Mouse (Mus musculus) liver, embryonic 13.5 days (tissue): Measurements from ENCODE around the gene Tmem254a. TPM values are rescaled to one million over a fixed set of nuclear protein-coding genes. Genes with fewer than 3 reads are reported as not detected.
"Not testable (repeated sequence)": the region's sequence is repeated elsewhere in the genome, so short reads cannot be mapped to it uniquely, and the experiment has no call there.

Experiments
- ATAC-seq: fragments of 200-750 bp; cut with Nextera tagmentation; 2 replicates; pipeline ENCODE4 v1.8.0; 2017; ENCODE audit warnings: low read depth, mild to moderate bottlenecking, moderate number of reproducible peaks, moderate library complexity
- DNase-seq: peaks from one replicate; pipeline ENCODE4 v3.0.0; 2022
- H3K27ac ChIP-seq: fragments of 300-500 bp; sonication (generic); 2 replicates; pipeline ENCODE4 v1.5.1; 2015; ENCODE audit warnings: moderate library complexity, mild to moderate bottlenecking, inconsistent platforms
- H3K27me3 ChIP-seq: fragments of 300-500 bp; sonication (generic); 2 replicates; pipeline ENCODE4 v1.6.1; 2015; ENCODE audit warnings: mild to moderate bottlenecking, inconsistent platforms
- H3K36me3 ChIP-seq: fragments of 300-500 bp; sonication (generic); 2 replicates; pipeline ENCODE4 v1.6.1; 2015; ENCODE audit warnings: mild to moderate bottlenecking, inconsistent platforms
- H3K4me1 ChIP-seq: fragments of 300-500 bp; sonication (generic); replicated peaks from 2 replicates; pipeline ENCODE4 v1.6.1; 2015; ENCODE audit warnings: inconsistent platforms
- H3K4me2 ChIP-seq: fragments of 300-500 bp; sonication (generic); 2 replicates; pipeline ENCODE4 v1.6.1; 2015; ENCODE audit warnings: inconsistent platforms, mild to moderate bottlenecking, moderate library complexity
- H3K4me3 ChIP-seq: fragments of 300-500 bp; sonication (generic); replicated peaks from 2 replicates; pipeline ENCODE4 v1.5.1; 2015; ENCODE audit warnings: mild to moderate bottlenecking, inconsistent platforms
- H3K9ac ChIP-seq: fragments of 300-500 bp; sonication (generic); 2 replicates; pipeline ENCODE4 v1.6.1; 2015; ENCODE audit warnings: mild to moderate bottlenecking, inconsistent platforms
- H3K9me3 ChIP-seq: fragments of 300-500 bp; sonication (generic); replicated peaks from 2 replicates; pipeline ENCODE4 v1.6.1; 2016; ENCODE audit warnings: inconsistent platforms
- WGBS: fragments of 180-500 bp; shearing (Covaris S2); methylation state at CpG from one replicate; pipeline ENCODE4 v1.1.7; 2015; ENCODE audit not compliant: insufficient replicate concordance; 5-methylcytosine and 5-hydroxymethylcytosine counted together
- polyA plus RNA-seq: library from polyadenylated mRNA; unstranded; fragments of >200 nt; fragmentation: Nextera tagmentation; extraction: Ambion mirVana; gene quantifications from 2 replicates; pipeline ENCODE4 v1.2.1, GENCODE M21; 2015

Gene Tmem254a
- polyA plus RNA-seq: 0.92 and 1.2 TPM in 2 replicates

DNA sequence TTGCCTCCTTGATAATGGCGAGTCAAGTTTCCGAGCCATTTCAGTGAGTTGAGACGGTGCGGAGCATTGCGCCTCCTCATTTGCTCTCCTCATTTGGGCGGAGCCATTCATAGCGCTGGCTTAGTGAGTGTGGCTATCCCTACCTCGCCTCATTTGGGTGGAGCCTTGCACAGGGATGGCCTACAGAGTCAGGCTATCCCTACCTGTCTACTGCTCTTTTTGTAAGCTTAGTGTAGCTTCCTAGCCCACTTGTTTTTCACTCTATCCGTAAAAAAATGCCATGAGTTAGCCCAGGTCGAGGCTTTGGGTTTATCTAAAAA lies at the start of gene Tmem254a:
Tmem254a (minus strand) TSS at position 111 of the 320 bp plus-strand sequence.
- H3K4me3 ChIP-seq, H3K4me1 ChIP-seq, H3K9ac ChIP-seq, H3K27me3 ChIP-seq, H3K9me3 ChIP-seq, DNase-seq, H3K4me2 ChIP-seq, H3K36me3 ChIP-seq, H3K27ac ChIP-seq: not testable (repeated sequence)
- no CpG with 5 or more reads among the region's 10 CpGs for WGBS
- ATAC-seq: peak; percentile 87

DNA sequence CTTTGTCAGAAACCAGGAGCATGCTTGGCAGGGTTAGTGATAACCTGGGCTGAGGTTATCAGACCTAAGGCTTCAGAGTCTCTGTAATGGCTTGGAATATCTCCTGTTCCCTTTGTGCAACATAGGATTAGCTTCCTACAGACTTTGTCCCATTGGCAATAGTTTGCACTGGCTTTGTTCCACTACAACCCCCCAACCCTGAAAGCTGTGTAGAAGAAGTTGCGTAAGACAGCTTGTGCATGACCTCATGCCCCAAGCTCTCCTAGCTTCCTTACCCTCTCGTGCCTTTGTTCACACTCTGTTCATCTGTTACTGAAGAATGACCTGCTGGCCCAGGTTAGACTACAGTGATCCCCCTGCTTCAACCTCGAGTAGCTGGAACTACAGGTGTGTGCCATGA lies 30.4 kb upstream of the Tmem254a start:
- H3K4me1 ChIP-seq, H3K9ac ChIP-seq, H3K36me3 ChIP-seq, DNase-seq, H3K4me2 ChIP-seq, H3K27ac ChIP-seq, H3K9me3 ChIP-seq, H3K4me3 ChIP-seq, H3K27me3 ChIP-seq, ATAC-seq: not testable (repeated sequence)
- no CpG with 5 or more reads among the region's 3 CpGs for WGBS

DNA sequence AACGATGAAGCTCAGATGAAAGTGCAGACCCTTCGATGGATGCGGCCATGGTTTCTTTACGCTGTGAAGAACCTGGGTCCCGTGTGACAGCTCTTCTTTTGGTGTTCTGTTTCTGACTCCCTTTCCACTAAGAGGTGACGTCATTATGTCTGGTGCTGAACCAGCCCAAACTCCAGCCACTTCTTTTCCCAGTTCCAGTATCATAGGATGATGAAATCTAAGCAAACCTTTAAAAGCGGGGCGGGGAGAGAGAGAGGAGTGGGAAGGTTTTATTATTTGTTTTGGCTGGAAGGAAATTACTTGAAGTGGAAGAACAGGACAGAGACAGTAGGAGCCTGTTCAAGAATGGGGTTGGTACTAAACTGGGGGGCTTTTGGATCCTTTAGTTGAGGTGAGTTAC lies 10.5 kb upstream of the Tmem254a start, which contains the start of gene Cphx1:
Cphx1 (plus strand) TSS at position 301 of the 400 bp plus-strand sequence.
- not testable (repeated sequence) for H3K4me1 ChIP-seq, H3K27ac ChIP-seq, H3K9me3 ChIP-seq, H3K27me3 ChIP-seq, H3K4me3 ChIP-seq, H3K9ac ChIP-seq, ATAC-seq, DNase-seq, H3K4me2 ChIP-seq, H3K36me3 ChIP-seq
- WGBS: no CpG with 5 or more reads among the region's 8 CpGs

DNA sequence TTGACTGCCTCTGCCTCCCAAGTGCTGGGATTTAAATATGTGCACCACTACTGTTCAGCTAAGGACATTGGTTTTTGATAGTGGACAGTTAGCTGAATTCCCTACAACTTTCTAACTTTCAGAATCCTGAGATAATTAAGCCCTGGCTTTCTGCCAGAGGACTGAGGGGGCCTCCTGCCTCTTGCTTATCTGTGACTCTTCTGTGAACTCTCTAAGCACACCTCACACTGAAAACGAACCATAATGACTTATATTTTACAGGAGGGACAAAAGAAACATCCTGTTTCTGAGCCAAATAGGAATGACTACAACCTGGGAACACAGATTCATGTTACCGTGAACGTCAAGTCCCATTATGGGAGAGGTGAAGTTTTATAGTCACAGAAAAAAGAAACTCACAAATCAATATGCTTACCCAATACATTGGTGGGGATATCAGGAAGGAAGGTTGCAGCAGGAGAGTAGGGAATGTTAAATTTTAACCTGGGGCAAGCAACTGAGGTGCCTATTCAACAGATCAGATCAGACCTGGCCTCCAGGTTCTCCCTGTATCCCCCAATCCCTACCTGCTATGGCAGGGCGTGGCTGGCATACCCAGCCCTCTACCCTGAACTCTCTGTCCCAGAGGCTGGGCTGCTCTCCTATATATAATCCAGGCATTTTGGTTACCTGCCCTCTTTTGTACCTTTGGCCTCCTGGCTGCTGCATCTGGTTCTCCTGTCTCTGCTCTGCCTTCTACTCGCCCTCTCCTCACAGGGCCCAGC lies 9.6 kb upstream of the Tmem254a start:
- no CpG with 5 or more reads among the region's 5 CpGs for WGBS
- DNase-seq, H3K36me3 ChIP-seq, H3K9ac ChIP-seq, H3K27me3 ChIP-seq, H3K4me1 ChIP-seq, H3K9me3 ChIP-seq, H3K4me3 ChIP-seq, H3K4me2 ChIP-seq, H3K27ac ChIP-seq: not testable (repeated sequence)
- peak; percentile 76 for ATAC-seq

DNA sequence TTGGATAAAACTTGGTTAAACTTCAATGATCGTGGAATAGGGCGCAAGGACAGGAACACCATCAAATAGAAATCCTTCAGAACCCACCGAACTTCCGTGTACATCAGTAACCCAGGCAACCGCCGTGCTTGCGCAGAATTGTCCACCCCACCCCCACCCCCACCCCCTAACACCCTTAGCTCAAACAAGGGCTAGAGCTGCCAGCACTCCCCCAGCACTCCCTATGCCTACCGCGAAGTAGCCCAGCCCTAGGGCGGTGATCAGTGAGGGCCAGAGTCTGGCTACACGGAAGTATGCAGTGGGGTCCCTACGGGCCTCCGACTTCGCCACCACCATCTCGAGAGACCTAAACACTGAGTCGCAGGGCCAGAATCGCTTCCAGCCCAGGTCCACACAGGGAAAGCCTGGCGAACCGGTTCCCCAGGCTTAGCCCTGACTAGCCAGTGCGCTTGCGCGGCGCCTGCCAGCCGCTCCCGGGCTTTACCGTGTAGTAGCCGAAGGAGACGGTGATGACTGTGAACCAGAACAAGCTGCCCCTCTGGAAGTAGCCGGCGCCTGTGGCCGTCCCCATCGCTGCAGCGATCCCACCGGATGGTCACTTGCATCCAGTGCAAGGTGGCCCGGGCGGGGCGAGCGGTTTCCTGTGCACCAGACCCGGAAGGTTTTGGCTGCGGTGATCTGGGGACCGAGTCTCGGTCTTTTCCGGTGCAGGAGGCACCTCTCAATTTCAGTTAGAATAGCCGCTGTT lies 484 bp downstream of the Tmem254a start:
- not testable (repeated sequence) for H3K4me3 ChIP-seq, H3K9ac ChIP-seq, H3K27ac ChIP-seq, H3K4me1 ChIP-seq, H3K9me3 ChIP-seq, H3K36me3 ChIP-seq, H3K4me2 ChIP-seq, H3K27me3 ChIP-seq, DNase-seq
- ATAC-seq: peak; percentile 69
- no CpG with 5 or more reads among the region's 44 CpGs for WGBS

DNA sequence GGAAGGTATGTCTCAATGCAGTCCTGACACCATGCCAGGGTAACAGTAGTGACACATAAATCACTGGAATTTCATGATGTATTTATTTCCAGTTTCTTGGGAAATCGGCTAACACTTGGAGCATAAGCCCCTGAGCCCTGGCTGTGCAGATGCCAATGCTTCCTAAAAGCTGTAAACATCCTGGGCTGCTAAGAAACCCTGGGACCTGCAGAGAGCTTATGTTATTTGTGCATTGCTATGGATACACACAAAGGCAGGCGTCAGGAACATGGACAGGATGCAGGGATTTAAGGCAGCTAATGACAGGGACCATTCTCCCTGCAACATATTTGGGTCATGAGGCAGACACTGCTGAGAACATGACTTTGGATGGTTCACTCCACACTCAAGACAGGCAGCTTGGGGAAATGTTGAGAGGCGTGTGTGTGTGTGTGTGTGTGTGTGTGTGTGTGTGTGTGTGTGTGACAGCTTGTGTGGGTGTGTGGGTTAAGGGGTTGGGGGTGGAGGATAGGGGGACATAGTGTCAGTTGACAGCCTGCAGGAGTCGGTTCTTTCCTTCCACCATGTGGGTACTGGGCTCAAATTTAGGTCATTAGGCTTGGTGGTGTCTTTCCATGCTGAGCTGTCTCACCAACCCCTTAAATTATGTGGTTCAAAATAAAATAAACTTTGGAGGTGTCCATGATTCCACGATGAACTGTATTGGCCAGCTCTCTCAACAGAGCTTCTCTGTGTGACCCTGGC lies 8.9 kb downstream of the Tmem254a start:
- not testable (repeated sequence) for H3K9me3 ChIP-seq, ATAC-seq, H3K4me3 ChIP-seq, H3K4me2 ChIP-seq, DNase-seq, H3K9ac ChIP-seq, H3K27me3 ChIP-seq, H3K36me3 ChIP-seq, H3K4me1 ChIP-seq, H3K27ac ChIP-seq
- WGBS: no CpG with 5 or more reads among the region's 5 CpGs

DNA sequence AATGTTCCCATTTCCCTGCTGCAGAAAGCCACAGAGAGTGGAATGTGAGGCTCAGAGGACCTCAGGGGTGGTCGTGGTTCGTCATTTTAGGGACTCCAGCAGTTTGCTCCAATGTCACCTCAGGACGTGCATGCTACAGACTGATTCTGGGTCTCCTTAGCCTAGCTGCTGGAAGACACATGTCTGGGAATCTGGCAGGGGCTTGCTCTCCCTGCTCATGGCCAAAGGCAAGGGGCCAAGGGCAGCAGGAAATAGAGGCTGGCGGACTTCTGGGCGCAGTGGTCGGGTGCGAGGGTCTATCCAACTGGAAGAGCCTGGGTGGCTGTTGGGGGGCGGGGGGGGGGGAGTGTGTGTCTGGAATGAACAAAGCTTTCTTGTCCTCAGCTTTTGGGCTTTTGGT lies 18.5 kb downstream of the Tmem254a start:
- H3K4me3 ChIP-seq, H3K4me2 ChIP-seq, ATAC-seq, H3K27me3 ChIP-seq, H3K4me1 ChIP-seq, H3K9ac ChIP-seq, H3K9me3 ChIP-seq, H3K36me3 ChIP-seq, DNase-seq, H3K27ac ChIP-seq: not testable (repeated sequence)
- WGBS: no CpG with 5 or more reads among the region's 8 CpGs

DNA sequence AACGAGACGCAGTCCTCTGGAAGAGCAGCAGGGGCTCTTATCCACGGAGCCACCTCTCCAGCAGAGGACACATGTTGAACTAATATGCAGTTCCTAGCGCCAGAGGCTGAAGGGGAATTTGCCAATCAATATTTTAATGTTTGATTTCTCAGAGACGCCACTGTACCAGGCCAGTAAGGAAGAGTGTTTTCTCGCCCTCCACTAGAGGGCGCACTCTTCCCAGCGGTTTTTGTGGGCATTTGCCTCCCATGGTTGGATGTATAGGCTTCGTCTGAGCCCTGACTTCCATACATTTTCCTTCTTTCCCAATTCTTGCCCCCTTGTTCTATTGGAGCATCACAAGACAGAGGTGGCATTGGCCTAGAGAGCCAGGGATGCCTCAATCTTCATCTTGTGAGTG lies 20.2 kb downstream of the Tmem254a start:
- ATAC-seq, H3K9me3 ChIP-seq, H3K27me3 ChIP-seq, H3K9ac ChIP-seq, H3K27ac ChIP-seq, H3K4me3 ChIP-seq, DNase-seq, H3K4me2 ChIP-seq, H3K4me1 ChIP-seq, H3K36me3 ChIP-seq: not testable (repeated sequence)
- no CpG with 5 or more reads among the region's 9 CpGs for WGBS

DNA sequence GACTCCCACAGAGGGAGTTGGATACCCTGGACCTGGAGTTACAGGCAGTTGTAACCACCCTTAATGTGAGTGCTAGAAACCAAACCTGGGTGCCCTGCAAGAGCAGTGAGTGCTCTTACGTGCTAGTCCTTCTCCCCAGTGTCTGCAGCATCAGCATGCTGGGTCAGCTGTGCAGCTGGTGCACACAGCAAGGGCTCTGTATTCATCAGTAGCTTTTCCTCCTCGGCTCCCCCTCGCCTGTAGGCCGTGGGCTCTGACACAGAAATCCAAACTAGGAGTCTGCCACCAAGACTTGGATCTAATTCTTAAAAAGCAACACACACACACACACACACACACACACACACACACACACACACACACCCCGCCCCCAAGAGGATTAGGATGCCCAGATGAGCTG lies 22.2 kb downstream of the Tmem254a start:
- H3K27me3 ChIP-seq, H3K9me3 ChIP-seq, H3K4me3 ChIP-seq, H3K27ac ChIP-seq, H3K4me2 ChIP-seq, H3K36me3 ChIP-seq, DNase-seq, H3K9ac ChIP-seq, ATAC-seq, H3K4me1 ChIP-seq: not testable (repeated sequence)
- WGBS: 50% methylated on average over 1 of the region's 5 CpGs

DNA sequence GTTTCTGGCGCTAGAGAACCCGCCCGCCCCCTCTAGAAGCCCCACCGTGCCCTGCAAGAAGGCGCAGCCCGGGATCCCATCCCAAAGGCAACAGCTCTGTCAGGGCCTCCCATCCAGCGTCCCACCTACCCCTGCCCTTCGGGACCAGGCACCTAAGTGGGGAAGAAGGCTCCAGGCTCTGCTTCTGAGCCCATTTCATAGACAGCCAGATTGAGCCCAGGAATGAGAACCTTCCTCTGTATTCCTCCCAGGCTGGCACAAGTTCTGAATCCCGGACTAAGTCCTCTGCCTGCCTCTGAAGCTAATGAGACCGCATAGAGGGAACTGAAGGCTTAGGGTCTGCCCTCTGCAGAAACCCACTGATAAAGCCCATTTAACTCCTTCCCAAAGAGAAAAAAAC lies 24.5 kb downstream of the Tmem254a start, which contains the start of gene Plac9a:
Plac9a (minus strand) TSS at position 101 of the 400 bp plus-strand sequence.
- not testable (repeated sequence) for H3K4me2 ChIP-seq, H3K36me3 ChIP-seq, H3K27me3 ChIP-seq, DNase-seq, H3K9me3 ChIP-seq, ATAC-seq, H3K27ac ChIP-seq, H3K4me3 ChIP-seq, H3K4me1 ChIP-seq, H3K9ac ChIP-seq
- no CpG with 5 or more reads among the region's 10 CpGs for whole genome bisulfite sequencing

DNA sequence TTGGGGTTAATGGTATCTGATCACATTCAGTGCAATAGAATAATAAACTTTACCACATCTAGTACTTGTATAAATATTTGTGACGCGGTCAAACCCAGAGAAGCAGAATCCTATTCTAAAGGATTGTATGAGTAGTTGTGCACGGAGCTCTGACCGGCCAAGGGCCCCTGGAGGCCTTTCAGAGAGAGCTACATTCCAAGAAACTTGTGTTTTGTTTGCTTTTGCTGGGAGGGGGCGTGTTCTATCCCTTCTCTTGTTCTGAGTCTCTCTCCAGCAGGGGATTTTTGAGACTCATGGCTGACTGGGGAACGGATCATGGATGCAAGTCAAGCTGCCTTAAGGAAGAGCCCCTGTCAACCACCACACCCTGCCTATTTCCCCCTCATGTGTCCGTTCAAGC lies 31.8 kb downstream of the Tmem254a start:
- ATAC-seq, H3K9ac ChIP-seq, H3K27ac ChIP-seq, H3K36me3 ChIP-seq, H3K27me3 ChIP-seq, H3K9me3 ChIP-seq, H3K4me1 ChIP-seq, H3K4me2 ChIP-seq, H3K4me3 ChIP-seq, DNase-seq: not testable (repeated sequence)
- WGBS: no CpG with 5 or more reads among the region's 7 CpGs
